Mouse (Mus musculus) midbrain, postnatal 0 days (tissue): ENCODE data around the gene Tpcn2. TPM values are rescaled to one million over a fixed set of nuclear protein-coding genes. Genes with fewer than 3 reads are reported as not detected.

ENCODE experiments used
- ATAC-seq: fragments of 200-750 bp; cut with Nextera tagmentation; 2 replicates; pipeline ENCODE4 v1.8.0; 2017; ENCODE audit warnings: moderate number of reproducible peaks, mild to moderate bottlenecking, moderate TSS enrichment, moderate library complexity; ENCODE audit not compliant: low FRiP score
- DNase-seq: peaks from one replicate; pipeline ENCODE4 v3.0.0-alpha.2; 2015; ENCODE audit warnings: low spot score
- H3K27ac ChIP-seq: fragments of 300-500 bp; sonication (generic); 2 replicates; pipeline ENCODE4 v1.5.1; 2014; ENCODE audit warnings: low read depth, mild to moderate bottlenecking, low read length, mixed read lengths
- H3K27me3 ChIP-seq: fragments of 300-500 bp; sonication (generic); 2 replicates; pipeline ENCODE4 v1.6.1; 2014; ENCODE audit warnings: low read length, control low read depth, mixed read lengths; ENCODE audit not compliant: insufficient read depth
- H3K36me3 ChIP-seq: fragments of 300-500 bp; sonication (generic); 2 replicates; pipeline ENCODE4 v1.6.1; 2014; ENCODE audit warnings: low read length, control low read depth, mixed read lengths; ENCODE audit not compliant: insufficient read depth
- H3K4me1 ChIP-seq: fragments of 300-500 bp; sonication (generic); 2 replicates; pipeline ENCODE4 v1.6.1; 2014; ENCODE audit warnings: mild to moderate bottlenecking, control low read depth, antibody characterized with exemption, low read length, mixed read lengths; ENCODE audit not compliant: insufficient read depth
- H3K4me2 ChIP-seq: fragments of 300-500 bp; sonication (generic); 2 replicates; pipeline ENCODE4 v1.6.1; 2014; ENCODE audit warnings: low read depth, mild to moderate bottlenecking, low read length, mixed read lengths; ENCODE audit not compliant: poor library complexity, severe bottlenecking
- H3K4me3 ChIP-seq: fragments of 300-500 bp; sonication (generic); 2 replicates; pipeline ENCODE4 v1.5.1; 2014; ENCODE audit warnings: low read depth, mild to moderate bottlenecking, low read length, moderate library complexity
- H3K9ac ChIP-seq: fragments of 300-500 bp; sonication (generic); replicated peaks from 2 replicates; pipeline ENCODE4 v1.6.1; 2014; ENCODE audit warnings: mild to moderate bottlenecking, low read length, moderate library complexity, mixed read lengths; ENCODE audit not compliant: poor library complexity, severe bottlenecking
- H3K9me3 ChIP-seq: fragments of 300-500 bp; sonication (generic); 2 replicates; pipeline ENCODE4 v1.6.1; 2016; ENCODE audit warnings: low read length, control low read depth
- CTCF ChIP-seq: IDR thresholded peaks from 2 replicates; pipeline ENCODE4 v1.5.1; 2016; ENCODE audit warnings: antibody characterized with exemption, mild to moderate bottlenecking
- WGBS: fragments of 180-500 bp; shearing (Covaris S2); extraction: QIAGEN DNeasy Blood & Tissue Kit; methylation state at CpG from one replicate; pipeline ENCODE4 v1.1.7; 2014; 5-methylcytosine and 5-hydroxymethylcytosine counted together
- polyA plus RNA-seq: library from polyadenylated mRNA; unstranded; fragments of >200 nt; fragmentation: Nextera tagmentation; extraction: Ambion mirVana; gene quantifications from 2 replicates; pipeline ENCODE4 v1.2.1, GENCODE M21; 2015
- total RNA-seq: library from RNA; depleted of rRNA; stranded (reverse); fragments of >200 nt; gene quantifications from 2 replicates; pipeline ENCODE4 v1.2.3, GENCODE M21; 2014

Gene Tpcn2
- total and polyA plus RNA-seq, 2 experiments from 2014 or later: 1.5 to 2.8 TPM

DNA sequence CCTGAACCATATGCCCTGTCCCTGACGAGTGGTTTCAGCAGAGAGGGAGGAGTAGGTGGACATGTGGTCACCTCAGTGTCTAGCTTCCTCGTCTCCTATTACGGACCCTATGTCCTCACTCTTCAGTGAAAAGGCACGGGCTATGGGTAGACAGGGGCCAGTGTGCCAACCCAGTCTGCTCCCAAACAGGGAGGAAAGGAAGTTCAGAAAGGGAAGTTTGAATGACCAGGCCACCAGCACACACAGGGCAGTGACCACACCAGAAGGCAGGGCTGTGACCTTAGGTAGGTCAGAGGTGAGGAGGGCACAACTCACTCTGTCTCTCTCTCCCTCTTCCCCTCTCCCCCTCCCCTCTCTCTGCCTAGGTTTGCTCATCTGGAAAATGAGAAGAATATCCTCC is 770 bp downstream of the Tpcn2 start:
- Histone ChIP-seq H3K4me1 (no peaks in the 10 kb centered on the region), H3K9ac (no peak overlapping the region; the same call in 1 of the 2 replicates), H3K4me3 (peak overlapping the region; percentile 39; the same call in 1 of the 2 replicates), H3K4me2 (peak overlapping the region; percentile 73), H3K9me3 (no peaks in the 10 kb centered on the region), H3K36me3 (peaks cover 2% of the 10 kb centered on the region; the same call in 1 of the 2 replicates), H3K27ac (no peak overlapping the region), H3K27me3 (no peaks in the 10 kb centered on the region)
- WGBS: 57% methylated on average over 4 of the region's 4 CpGs
- no peak for TF ChIP-seq CTCF
- no peak for ATAC-seq
- no peak for DNase-seq

DNA sequence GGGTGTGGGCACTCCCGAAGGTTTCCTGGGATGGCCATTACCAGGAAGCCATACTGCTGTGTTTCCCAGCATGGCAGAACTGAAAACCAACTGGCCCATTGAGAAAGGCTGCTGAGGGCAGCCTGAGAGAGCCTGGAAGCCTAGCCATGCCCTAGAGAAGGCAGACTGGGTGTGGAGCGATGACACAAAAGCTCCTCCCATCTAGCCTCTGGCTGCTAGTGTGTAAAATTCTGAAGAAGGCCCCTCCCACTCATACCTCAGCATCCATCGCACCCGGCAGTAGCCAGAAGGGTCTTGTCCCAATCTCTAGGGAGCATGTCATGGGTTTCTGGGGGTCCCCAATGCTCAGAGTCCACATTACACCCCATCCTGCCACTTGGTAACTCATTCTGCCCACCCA is 2.4 kb downstream of the Tpcn2 start:
- no peak overlapping the region for H3K4me3 ChIP-seq
- DNase-seq: no peak
- ATAC-seq: no peak
- TF ChIP-seq CTCF: no peak
- H3K9ac ChIP-seq: no peak overlapping the region
- no peaks in the 10 kb centered on the region for H3K4me1 ChIP-seq
- H3K27me3 ChIP-seq: no peaks in the 10 kb centered on the region
- WGBS: 94% methylated on average over 4 of the region's 4 CpGs
- no peak overlapping the region for H3K4me2 ChIP-seq
- peaks cover 2% of the 10 kb centered on the region; the same call in 1 of the 2 replicates for H3K36me3 ChIP-seq
- no peaks in the 10 kb centered on the region for H3K9me3 ChIP-seq
- H3K27ac ChIP-seq: no peak overlapping the region

DNA sequence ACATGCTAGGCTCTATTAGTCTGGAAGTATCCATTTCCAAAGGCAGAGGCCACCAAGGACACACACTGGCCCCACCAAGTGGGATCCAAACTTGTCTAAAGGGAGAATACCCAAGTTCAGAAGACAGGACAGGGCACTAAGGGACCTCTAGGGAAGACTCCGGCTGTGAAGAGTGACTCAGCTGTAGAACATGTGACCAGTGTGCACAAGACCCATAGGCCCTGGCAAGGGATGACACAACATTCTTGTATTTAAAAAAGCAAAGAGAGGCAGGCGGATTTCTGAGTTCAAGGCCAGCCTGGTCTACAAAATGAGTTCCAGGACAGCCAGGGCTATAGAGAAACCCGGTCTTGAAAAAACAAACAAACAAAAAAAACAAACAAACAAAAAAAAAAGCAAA is 8.3 kb downstream of the Tpcn2 start:
- Histone ChIP-seq H3K4me2 (no peak overlapping the region), H3K27ac (no peak overlapping the region), H3K9ac (no peak overlapping the region), H3K9me3 (no peaks in the 10 kb centered on the region), H3K4me3 (no peak overlapping the region), H3K36me3 (peaks cover 6% of the 10 kb centered on the region; the same call in 1 of the 2 replicates), H3K27me3 (no peaks in the 10 kb centered on the region), H3K4me1 (no peaks in the 10 kb centered on the region)
- no peak for TF ChIP-seq CTCF
- ATAC-seq (no peak), DNase-seq (no peak)
- WGBS: 84% methylated on average over 3 of the region's 3 CpGs

DNA sequence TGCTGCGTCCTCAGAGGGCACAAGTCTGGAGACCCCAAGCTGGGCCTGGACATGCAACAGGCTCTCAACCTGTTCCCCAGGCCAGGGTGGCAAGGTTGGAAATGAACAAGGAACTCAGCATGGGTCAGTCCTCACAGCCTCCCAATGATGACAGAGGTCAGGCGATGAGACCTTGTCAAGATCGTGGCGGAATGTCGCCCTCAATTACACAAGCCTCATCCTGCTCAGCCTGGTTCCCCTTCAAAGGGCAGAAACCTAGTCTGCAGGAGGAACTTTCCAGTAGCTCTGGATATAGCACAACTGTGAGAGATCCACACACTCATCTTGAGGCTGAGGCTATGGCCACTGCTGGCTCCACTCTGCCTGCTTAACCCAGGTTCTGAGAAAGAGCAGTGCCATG is 12.9 kb downstream of the Tpcn2 start:
- Histone ChIP-seq H3K36me3 (0 out of 2 replicates have a peak, but pooled peaks cover 3% of the 10 kb centered on the region), H3K9me3 (no peaks in the 10 kb centered on the region), H3K9ac (no peak overlapping the region), H3K4me1 (no peaks in the 10 kb centered on the region), H3K4me2 (no peak overlapping the region), H3K27ac (no peak overlapping the region), H3K4me3 (no peak overlapping the region), H3K27me3 (no peaks in the 10 kb centered on the region)
- ATAC-seq (no peak), DNase-seq (no peak)
- 92% methylated on average over 5 of the region's 5 CpGs for WGBS
- TF ChIP-seq CTCF: no peak

DNA sequence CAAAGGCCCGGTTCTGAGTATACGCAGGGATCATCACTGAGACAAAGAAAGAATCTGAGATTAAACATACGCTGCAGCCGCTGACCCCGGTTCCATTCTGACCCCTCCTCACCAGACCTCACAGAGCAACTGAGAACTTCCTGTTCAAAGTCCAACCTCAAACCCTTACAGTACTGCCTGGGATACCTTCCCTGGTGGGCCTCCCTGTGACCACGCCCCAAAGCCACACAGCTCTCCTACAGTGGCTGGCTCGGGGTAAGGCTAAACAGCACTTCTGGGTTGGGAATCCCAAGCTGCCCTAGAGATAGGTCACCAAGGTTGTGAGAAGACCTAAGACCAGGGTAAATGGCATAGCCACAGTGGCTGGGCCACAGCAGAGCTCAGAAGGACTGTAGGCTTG is 14.9 kb downstream of the Tpcn2 start:
- Histone ChIP-seq H3K4me3 (no peak overlapping the region), H3K27me3 (no peaks in the 10 kb centered on the region), H3K4me1 (no peaks in the 10 kb centered on the region), H3K4me2 (no peak overlapping the region), H3K9me3 (no peaks in the 10 kb centered on the region), H3K27ac (no peak overlapping the region), H3K9ac (no peak overlapping the region), H3K36me3 (0 out of 2 replicates have a peak, but pooled peaks cover 3% of the 10 kb centered on the region)
- no peak for TF ChIP-seq CTCF
- DNase-seq: no peak
- ATAC-seq: no peak
- 96% methylated on average over 7 of the region's 7 CpGs for WGBS

DNA sequence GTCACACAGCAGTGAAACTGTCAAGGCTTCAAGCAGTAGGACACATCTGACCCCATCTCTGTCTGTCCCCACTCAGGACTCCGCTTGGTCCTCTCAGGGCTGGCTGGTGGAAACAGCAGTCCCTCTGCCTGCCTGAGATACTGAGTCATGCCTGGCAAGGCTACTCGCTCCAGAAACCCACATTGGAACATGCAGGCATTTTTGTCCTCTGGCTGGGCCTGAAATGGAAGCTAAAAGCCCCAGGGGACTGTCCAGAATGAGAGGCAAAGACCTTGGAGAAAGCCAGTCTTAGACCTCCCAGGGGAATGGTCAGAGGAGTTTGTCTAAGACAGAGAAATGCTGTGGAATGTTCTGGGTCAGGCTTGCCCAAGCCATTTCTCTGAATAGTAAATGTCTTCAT is 17.8 kb downstream of the Tpcn2 start:
- H3K36me3 ChIP-seq: no peaks in the 10 kb centered on the region
- no peaks in the 10 kb centered on the region for H3K4me1 ChIP-seq
- H3K4me2 ChIP-seq: no peak overlapping the region
- no peak for TF ChIP-seq CTCF
- ATAC-seq (no peak), DNase-seq (no peak)
- no peak overlapping the region for H3K4me3 ChIP-seq
- H3K27ac ChIP-seq: no peak overlapping the region
- WGBS: 93% methylated on average over 2 of the region's 2 CpGs
- no peaks in the 10 kb centered on the region for H3K27me3 ChIP-seq
- no peak overlapping the region for H3K9ac ChIP-seq
- H3K9me3 ChIP-seq: no peaks in the 10 kb centered on the region
